ENCODE assay signal across 23 mouse cellular contexts in the genomic region with DNA sequence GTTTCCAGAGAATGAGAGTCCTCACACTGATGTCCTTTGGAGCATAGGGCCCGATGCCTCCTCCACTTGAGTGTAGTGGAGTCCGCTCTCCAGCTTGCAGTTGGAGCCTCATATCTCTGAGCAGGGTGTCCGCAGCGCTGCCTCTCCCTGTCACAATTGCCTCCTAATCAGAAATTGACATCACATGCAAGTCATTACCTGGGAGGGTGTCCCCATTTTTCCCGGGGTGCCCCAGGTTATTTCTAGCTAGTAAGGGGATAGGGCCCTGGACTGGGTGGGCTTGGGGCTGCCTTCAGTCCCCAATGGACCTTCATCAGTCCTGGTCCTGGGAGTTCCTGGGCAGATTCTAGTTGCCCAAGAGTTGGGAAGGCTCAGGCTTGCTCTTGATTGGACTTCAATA. TPM values are rescaled to one million over a fixed set of nuclear protein-coding genes. Genes with fewer than 3 reads are reported as not detected.
"Had no signal": no experiment of that assay in that cellular context is flagged by ENCODE, and none has a peak within 500 bp of the region (broad histone marks: within the 10 kb centered on the region; RNA-seq: fewer than 3 reads in every experiment).

No protein-coding gene starts in this region.

- H3K4me3 ChIP-seq: heart, embryonic 10.5 days; heart, embryonic 12.5 days; hindbrain, embryonic 10.5 days; hindbrain, embryonic 12.5 days; intestine, embryonic 15.5 days; left cerebral cortex, adult 2 months; limb, embryonic 10.5 days; limb, embryonic 12.5 days; liver, embryonic 13.5 days; liver, embryonic 15.5 days had no signal

- H3K27ac ChIP-seq: heart, embryonic 10.5 days; hindbrain, embryonic 10.5 days; hindbrain, embryonic 12.5 days; hindbrain, embryonic 14.5 days; intestine, embryonic 15.5 days; limb, embryonic 10.5 days; limb, embryonic 12.5 days; liver, embryonic 13.5 days; liver, embryonic 15.5 days had no signal

- DNase-seq: gastrocnemius, postnatal 25 days; heart, adult 18-20 months; heart, postnatal 10 days; heart, postnatal 4 days; kidney, adult 18-20 months; kidney, adult 8-10 months; kidney, postnatal 10 days; kidney, postnatal 25 days; kidney, postnatal 4 days; liver; liver, embryonic 13.5 days; liver, postnatal 0 days had no signal

RNA-seq across cellular contexts. Expression of a gene that starts 6.9 kb away (rescaled TPM):
- total RNA-seq: granulocyte monocyte progenitor cell, adult 5-6 weeks had no signal
